Mouse (Mus musculus) C2C12 (cell line): Measurements from ENCODE around the gene Nfix.

Experiments
- CTCF ChIP-seq: IDR thresholded peaks from one replicate; pipeline ENCODE4 v1.5.1; 2011; ENCODE audit not compliant: control insufficient read depth, insufficient read depth, insufficient read length
- MYOG ChIP-seq: IDR thresholded peaks from one replicate; pipeline ENCODE4 v1.6.1; 2011; ENCODE audit not compliant: control insufficient read depth, insufficient read length; ENCODE audit errors: extremely low read depth

DNA sequence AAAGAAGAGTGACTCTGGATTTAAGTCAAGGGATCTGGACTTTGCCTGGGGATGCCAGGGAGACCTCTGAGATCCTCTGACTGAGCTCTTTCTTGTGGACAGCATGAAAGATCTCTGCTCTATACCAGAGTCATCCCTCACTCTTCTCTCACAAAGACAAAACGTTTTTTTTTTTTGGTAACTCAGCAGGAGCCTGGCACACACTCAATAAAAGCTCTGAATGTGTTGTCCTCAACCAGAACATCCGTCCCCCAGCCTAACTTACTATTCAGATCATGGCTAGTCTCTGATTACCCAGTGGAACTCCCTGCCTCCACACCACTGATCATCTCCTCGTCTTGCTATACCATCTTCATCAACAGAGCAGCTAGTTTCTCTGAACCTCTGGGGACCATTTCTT is 115.6 kb downstream of the Nfix start:
- no peak for TF ChIP-seq CTCF
- TF ChIP-seq MYOG, result no peak
